Comparison of ENCODE assay signal across 21 mouse cellular contexts in genomic region chr2:116177155-116177554, GRCm38 (mm10).
DNase-seq lines count a peak whose midpoint lies in the region; ATAC-seq lines count a peak whose summit lies in the region.
"Had no signal": no experiment of that assay in that cellular context is flagged by ENCODE, and none has a peak within 500 bp of the region (broad histone marks: within the 10 kb centered on the region; RNA-seq: fewer than 3 reads in every experiment).

No protein-coding gene starts in this region.

- 87% methylated on average over 3 of the region's 3 CpGs for WGBS in embryonic facial prominence, embryonic 11.5 days
- 89% methylated on average over 3 of the region's 3 CpGs for WGBS in embryonic facial prominence, embryonic 10.5 days
- WGBS in heart, embryonic 10.5 days, result 79% methylated on average over 3 of the region's 3 CpGs
- 87% methylated on average over 3 of the region's 3 CpGs for WGBS in midbrain, embryonic 12.5 days
- WGBS in midbrain, embryonic 11.5 days, result 88% methylated on average over 3 of the region's 3 CpGs

- H3K4me3 ChIP-seq in embryonic facial prominence, embryonic 11.5 days (ENCODE audit: low read depth, low read length), result no peak overlapping the region
- no peak overlapping the region for H3K4me3 ChIP-seq in embryonic facial prominence, embryonic 10.5 days
- no peak overlapping the region for H3K4me3 ChIP-seq in heart, embryonic 10.5 days
- no peak overlapping the region for H3K4me3 ChIP-seq in midbrain, embryonic 12.5 days
- no peak overlapping the region for H3K4me3 ChIP-seq in midbrain, embryonic 11.5 days (ENCODE audit: low read depth, low read length)

- H3K9ac ChIP-seq in embryonic facial prominence, embryonic 11.5 days (replicated peaks; ENCODE audit: low read length), result no peak overlapping the region
- H3K9ac ChIP-seq in midbrain, embryonic 12.5 days (replicated peaks), result no peak overlapping the region
- H3K9ac ChIP-seq in midbrain, embryonic 11.5 days (ENCODE audit: low read length), result no peak overlapping the region

- H3K9me3 ChIP-seq in embryonic facial prominence, embryonic 11.5 days (replicated peaks; ENCODE audit: control insufficient read depth, low read length), result no peaks in the 10 kb centered on the region
- no peaks in the 10 kb centered on the region for H3K9me3 ChIP-seq in embryonic facial prominence, embryonic 10.5 days
- H3K9me3 ChIP-seq in heart, embryonic 10.5 days, result no peaks in the 10 kb centered on the region
- no peaks in the 10 kb centered on the region for H3K9me3 ChIP-seq in midbrain, embryonic 12.5 days
- H3K9me3 ChIP-seq in midbrain, embryonic 11.5 days (ENCODE audit: control insufficient read depth, low read length), result no peaks in the 10 kb centered on the region

- no peaks in the 10 kb centered on the region for H3K36me3 ChIP-seq in embryonic facial prominence, embryonic 11.5 days (replicated peaks; ENCODE audit: control insufficient read depth, insufficient read depth, low read depth, low read length)
- H3K36me3 ChIP-seq in embryonic facial prominence, embryonic 10.5 days (replicated peaks), result no peaks in the 10 kb centered on the region
- H3K36me3 ChIP-seq in heart, embryonic 10.5 days, result no peaks in the 10 kb centered on the region
- H3K36me3 ChIP-seq in midbrain, embryonic 12.5 days, result no peaks in the 10 kb centered on the region
- no peaks in the 10 kb centered on the region for H3K36me3 ChIP-seq in midbrain, embryonic 11.5 days (ENCODE audit: control insufficient read depth, insufficient read depth, low read length)
- H3K36me3 ChIP-seq: G1E had no signal

- no peak overlapping the region for H3K27ac ChIP-seq in embryonic facial prominence, embryonic 11.5 days (replicated peaks; ENCODE audit: low read depth, low read length)
- no peak overlapping the region for H3K27ac ChIP-seq in embryonic facial prominence, embryonic 10.5 days (replicated peaks)
- no peak overlapping the region for H3K27ac ChIP-seq in heart, embryonic 10.5 days
- no peak overlapping the region for H3K27ac ChIP-seq in midbrain, embryonic 12.5 days (replicated peaks)
- H3K27ac ChIP-seq in midbrain, embryonic 11.5 days (ENCODE audit: low read depth, low read length), result no peak overlapping the region

- H3K4me1 ChIP-seq in embryonic facial prominence, embryonic 11.5 days (ENCODE audit: control insufficient read depth, insufficient read depth, low read length), result no peaks in the 10 kb centered on the region
- no peaks in the 10 kb centered on the region for H3K4me1 ChIP-seq in embryonic facial prominence, embryonic 10.5 days
- H3K4me1 ChIP-seq in heart, embryonic 10.5 days, result no peaks in the 10 kb centered on the region
- no peaks in the 10 kb centered on the region for H3K4me1 ChIP-seq in midbrain, embryonic 12.5 days
- no peaks in the 10 kb centered on the region for H3K4me1 ChIP-seq in midbrain, embryonic 11.5 days (ENCODE audit: control insufficient read depth, insufficient read depth, low read length)

- H3K27me3 ChIP-seq in embryonic facial prominence, embryonic 11.5 days (ENCODE audit: control insufficient read depth, insufficient read depth, low read length), result no peaks in the 10 kb centered on the region
- H3K27me3 ChIP-seq in embryonic facial prominence, embryonic 10.5 days (replicated peaks; ENCODE audit: low read depth, poor library complexity, severe bottlenecking), result no peaks in the 10 kb centered on the region
- H3K27me3 ChIP-seq in heart, embryonic 10.5 days (ENCODE audit: insufficient read depth, poor library complexity, severe bottlenecking), result no peaks in the 10 kb centered on the region
- H3K27me3 ChIP-seq in midbrain, embryonic 12.5 days, result no peaks in the 10 kb centered on the region
- no peaks in the 10 kb centered on the region for H3K27me3 ChIP-seq in midbrain, embryonic 11.5 days (ENCODE audit: control insufficient read depth, insufficient read depth, low read length)
- H3K27me3 ChIP-seq: CH12.LX had no signal

- no peak overlapping the region for H3K4me2 ChIP-seq in embryonic facial prominence, embryonic 11.5 days (ENCODE audit: low read depth, low read length)
- H3K4me2 ChIP-seq in midbrain, embryonic 12.5 days (replicated peaks), result no peak overlapping the region
- H3K4me2 ChIP-seq in midbrain, embryonic 11.5 days, result no peak overlapping the region

- ATAC-seq in embryonic facial prominence, embryonic 11.5 days (replicated peaks; ENCODE audit: insufficient number of reproducible peaks, low FRiP score, low TSS enrichment, low read depth), result 0 out of 2 replicates have a peak, but pooled peaks have one; percentile 56
- 0 out of 2 replicates have a peak, but pooled peaks have one; percentile 23 for ATAC-seq in midbrain, embryonic 12.5 days (ENCODE audit: low FRiP score, low read depth)
- no peak for ATAC-seq in midbrain, embryonic 11.5 days (ENCODE audit: low FRiP score)
- ATAC-seq: activated CD4-positive, CD25-positive, alpha-beta regulatory T cell, adult 4 months; CD4-positive, CD25-positive, alpha-beta regulatory T cell, adult 4 months; Patski had no signal

- DNase-seq in embryonic facial prominence, embryonic 11.5 days (ENCODE audit: low spot score), result no peak
- DNase-seq in embryonic facial prominence, embryonic 10.5 days (ENCODE audit: low spot score), result no peak
- peak; percentile 73 for DNase-seq in heart, adult 11 months
- no peak for DNase-seq in heart, embryonic 10.5 days (ENCODE audit: low spot score)
- DNase-seq in midbrain, embryonic 11.5 days (ENCODE audit: low spot score, missing footprints), result no peak
- DNase-seq: adrenal gland, adult 2 months; adrenal gland, adult 8-10 months; adrenal gland, postnatal 10 days; adrenal gland, postnatal 14 days; adrenal gland, postnatal 25 days; adrenal gland, postnatal 36 days; B cell, adult 2 months; cerebellum, adult 11 months; cerebellum, adult 11-12 months; cerebellum, adult 18-20 months had no signal
